Mouse (Mus musculus) kidney, postnatal 14 days (tissue): ENCODE measurements at regions not wholly inside any gene's neighbourhood (a gene's known extent, or its start where the extent isn't known, plus 50 kb on each side); places are given as distances from the start of the nearest gene placed in this dataset.

Source experiments
- DNase-seq: peaks from one replicate; pipeline ENCODE4 v3.0.0; 2022; ENCODE audit warnings: mixed read lengths

DNA sequence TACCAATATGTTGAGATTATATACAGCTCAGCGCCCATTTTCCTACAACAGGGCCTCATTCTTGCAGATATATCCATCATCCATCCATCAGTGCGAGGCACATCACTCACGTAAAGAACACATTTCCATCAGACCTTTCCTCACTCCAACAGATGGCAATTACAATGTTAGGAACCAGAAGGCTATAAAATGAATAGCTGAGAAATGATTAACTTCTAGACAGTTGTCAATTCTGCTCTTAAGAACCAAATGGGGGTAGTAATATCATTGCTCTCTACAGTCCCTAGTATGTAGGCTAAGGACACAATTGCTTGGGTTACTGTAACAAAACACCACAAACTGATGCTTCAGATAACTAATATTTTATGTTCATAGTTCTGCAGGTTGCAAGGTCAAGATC is 176.1 kb upstream of the Sash1 start:
- no peak for DNase-seq

GRCm38 (mm10) chr10:9055274-9055673 is 169.4 kb upstream of the Sash1 start:
- no peak for DNase-seq

- peak; percentile 11 for DNase-seq
Measured at GRCm38 (mm10) chr10:9053371-9053770, 167.5 kb upstream of the Sash1 start.

- no peak for DNase-seq
Measured at GRCm38 (mm10) chr10:9047341-9047740, 161.5 kb upstream of the Sash1 start.

DNA sequence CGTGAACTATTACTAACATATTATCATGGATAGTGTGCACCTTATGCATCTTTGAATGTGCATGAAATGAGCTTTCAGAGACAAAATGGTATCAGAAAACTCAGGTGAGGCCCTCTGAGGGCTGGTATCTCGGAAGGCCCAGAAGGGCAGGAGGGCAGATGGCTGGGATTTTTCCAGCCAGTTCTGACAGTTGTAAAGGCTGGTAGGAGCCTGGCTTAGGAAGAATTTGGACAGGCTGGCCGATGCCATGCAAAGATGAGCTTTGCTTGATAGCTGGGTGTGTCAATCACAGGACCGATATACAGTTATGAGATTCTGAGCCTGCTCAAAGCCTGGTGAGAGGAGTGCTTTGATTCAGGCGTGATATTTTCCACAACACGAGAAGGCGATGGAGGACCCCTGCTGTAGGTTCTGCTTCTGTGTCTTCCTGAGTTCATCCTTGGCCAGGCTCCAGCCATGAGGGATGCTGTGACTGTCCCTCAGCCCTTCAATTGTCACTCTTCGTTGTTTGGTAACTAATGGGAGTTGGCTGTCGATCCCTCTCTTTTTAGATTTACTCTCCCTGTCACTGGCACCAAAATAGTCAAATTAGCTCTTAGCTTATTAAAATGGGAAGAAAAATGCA is 159.0 kb upstream of the Sash1 start:
- no peak for DNase-seq

DNA sequence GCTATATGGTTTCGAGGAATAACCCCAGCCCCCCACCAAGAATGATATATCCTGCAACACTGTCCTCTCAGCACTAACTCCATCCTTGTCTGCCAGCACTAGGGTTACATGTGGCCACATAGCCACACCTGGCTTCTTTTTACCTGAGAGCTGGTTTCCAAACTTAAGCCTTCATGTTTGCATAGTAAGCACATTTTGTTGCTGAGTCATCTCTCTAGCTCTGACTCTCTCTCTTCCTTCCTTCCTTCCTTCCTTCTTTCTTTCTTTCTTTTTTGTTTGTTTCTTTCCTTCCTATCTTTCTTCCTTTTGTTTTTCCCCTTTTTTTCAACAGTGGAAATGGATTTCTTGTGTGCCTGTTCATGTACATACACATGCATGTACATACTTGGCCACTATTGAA is 157.6 kb upstream of the Sash1 start:
- DNase-seq: no peak

DNA sequence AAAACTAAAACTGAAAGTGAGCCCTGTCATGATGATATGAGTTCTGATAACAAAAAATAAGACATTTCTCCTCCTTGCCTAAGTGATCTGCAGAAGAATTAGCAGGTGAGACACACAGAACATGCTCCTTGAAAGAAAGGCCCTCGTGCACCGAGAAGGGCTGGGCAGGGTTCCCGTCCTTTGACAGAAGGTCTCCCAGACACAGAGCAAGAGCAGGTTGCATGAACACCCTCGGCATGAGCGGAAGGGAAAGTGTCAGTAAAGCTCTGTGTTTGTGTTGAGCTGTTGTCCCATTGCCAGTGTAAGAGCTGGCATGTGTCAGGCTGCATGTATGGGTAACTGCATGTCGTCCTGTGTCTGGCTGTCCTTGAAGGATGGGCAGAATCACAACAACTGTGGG is 144.6 kb upstream of the Sash1 start:
- no peak for DNase-seq

- no peak for DNase-seq
Measured at GRCm38 (mm10) chr10:9029506-9029905, 143.6 kb upstream of the Sash1 start.

GRCm38 (mm10) chr10:9027070-9027807 is 141.4 kb upstream of the Sash1 start:
- no peak for DNase-seq

DNA sequence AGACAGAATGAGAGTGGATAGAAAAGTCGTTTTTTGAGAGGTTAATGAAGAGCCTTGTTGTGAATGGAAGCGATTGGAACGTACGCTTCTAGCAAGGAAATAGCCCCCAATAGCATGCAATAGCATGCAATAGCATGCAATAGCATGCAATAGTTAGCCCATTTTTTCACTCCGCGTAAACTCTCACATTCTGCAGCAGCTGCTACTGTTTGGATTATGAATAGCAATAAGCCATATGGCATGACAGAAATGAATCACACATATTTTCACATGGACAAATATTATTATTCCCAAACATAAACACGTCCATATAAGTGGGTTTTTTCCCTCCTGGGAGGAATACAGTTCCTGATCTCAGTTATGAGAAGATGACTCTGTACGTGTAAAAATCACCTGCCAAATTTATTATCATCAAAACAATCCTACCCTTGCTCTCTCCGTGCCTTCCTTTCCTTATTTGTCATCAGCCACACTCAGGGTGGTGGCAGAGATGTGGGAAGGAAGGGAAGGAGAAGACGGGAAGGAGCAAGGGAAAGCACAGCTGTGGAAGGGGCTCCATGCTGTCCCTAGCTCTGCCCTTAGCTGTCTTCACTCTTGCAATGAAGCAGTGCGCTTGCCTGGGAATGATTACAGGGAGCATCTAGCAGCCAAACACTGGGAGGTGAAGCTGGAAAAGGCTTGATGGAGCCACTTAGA is 129.1 kb upstream of the Sash1 start:
- no peak for DNase-seq

- DNase-seq: no peak
Measured at GRCm38 (mm10) chr10:9013549-9013925, 127.7 kb upstream of the Sash1 start.

DNA sequence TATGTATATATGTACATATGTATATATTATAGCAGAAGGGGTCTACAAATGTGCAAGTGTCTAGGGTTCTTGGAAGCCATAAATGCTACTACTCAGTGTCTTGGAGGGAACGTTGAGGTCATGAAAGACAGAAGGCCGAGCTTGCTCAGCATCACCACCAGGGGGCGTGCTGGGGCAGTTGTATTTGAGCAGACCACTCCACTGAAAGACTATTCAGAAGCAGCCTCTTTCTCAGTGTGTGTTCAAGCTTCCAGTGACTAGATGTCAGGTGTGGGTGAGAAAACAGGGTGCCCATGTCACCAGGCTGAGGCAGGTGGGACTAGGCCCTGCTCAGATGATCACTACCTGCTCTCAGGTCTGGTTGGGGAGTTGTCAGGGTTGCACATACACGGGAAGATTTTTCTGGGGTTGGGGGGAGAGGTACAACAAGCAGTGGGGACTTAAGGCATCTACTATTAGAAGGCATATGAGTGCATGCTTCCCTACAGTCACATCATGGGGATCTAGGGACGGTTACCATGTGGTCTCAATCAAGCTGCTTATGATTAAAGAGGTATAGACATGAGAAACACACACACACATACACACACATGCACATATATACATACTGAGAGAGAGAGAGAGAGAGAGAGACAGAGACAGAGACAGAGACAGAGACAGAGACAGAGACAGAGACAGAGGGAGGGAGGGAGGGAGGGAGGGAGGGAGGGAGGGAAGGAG is 127.1 kb upstream of the Sash1 start:
- peak; percentile 51 for DNase-seq

GRCm38 (mm10) chr10:9011906-9012305 is 126.0 kb upstream of the Sash1 start:
- peak; percentile 13 for DNase-seq

- no peak for DNase-seq
Measured at GRCm38 (mm10) chr10:9010191-9010590, 124.3 kb upstream of the Sash1 start.

GRCm38 (mm10) chr10:9005140-9005909 is 119.5 kb upstream of the Sash1 start:
- peak; percentile 8 for DNase-seq

- peak; percentile 14 for DNase-seq
Measured at GRCm38 (mm10) chr10:9002261-9002660, 116.4 kb upstream of the Sash1 start.

DNA sequence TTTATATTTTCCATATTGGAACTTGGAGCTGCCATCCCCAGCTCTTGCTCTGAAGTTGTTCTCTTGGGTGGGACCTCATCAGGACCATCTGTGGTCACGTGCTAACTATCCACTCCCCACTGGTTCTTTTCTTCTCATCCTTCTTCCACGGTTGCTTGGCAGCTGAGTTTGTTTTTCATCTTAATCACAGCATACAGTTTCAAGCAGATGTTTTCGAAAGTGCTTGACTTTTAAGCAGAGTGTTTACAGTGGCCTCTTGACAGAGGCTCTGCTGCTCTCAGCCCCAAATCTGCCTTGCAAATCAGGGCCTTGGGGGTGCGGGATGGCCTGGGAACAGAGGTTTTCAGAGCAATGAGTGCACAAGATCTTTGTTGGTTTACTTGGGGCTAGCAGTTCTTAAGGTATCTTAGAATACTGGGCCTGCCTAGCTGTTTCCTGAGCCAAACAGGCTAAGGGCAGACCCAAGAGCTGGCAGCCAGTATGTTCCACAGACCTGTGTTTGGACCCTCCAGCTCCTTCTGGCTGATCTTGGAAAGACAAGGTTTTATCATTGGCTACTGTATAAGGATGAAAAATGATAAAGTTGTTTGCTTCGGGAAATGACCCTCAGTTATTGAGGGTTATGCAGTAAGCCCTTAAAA is 113.0 kb upstream of the Sash1 start:
- DNase-seq: no peak

DNA sequence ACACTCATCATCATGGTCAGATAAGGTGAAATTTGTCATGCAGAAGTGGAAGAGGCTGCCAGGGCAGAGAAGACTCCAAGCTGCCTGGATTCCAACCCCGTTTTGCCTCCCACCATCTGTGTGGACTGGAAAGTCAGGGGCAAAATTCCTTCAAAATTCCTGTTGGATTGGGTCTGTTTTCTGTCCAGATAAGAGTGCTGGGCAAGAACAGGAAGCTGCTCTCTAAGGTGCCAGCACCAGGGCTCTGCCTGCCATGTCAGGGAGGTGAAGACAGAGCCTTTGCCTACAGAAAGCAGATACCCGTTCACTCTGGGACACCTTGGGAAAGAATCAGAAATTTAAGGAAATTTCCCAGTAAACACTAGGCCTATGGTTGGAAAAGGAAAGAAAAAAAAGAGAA is 112.5 kb upstream of the Sash1 start:
- no peak for DNase-seq

DNA sequence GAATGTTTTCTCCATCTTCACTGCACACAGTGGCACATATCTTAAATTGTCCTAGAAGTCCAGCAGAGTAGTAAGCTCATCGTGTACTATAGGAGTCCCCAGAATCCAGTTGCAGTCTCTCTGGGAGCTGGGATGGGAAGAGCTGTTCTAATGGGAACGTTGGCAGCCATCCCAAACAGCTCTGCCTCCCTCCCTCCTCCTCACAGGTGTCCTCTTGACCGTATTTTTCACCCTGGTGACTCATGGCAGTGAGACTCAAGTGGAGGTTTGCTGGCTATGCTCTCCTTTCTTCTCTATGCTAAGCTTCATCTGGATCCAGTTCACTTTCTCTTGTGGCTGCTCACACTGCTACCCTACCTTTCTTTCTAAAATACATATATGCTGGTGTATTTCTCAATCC is 109.2 kb upstream of the Sash1 start:
- DNase-seq: no peak

DNA sequence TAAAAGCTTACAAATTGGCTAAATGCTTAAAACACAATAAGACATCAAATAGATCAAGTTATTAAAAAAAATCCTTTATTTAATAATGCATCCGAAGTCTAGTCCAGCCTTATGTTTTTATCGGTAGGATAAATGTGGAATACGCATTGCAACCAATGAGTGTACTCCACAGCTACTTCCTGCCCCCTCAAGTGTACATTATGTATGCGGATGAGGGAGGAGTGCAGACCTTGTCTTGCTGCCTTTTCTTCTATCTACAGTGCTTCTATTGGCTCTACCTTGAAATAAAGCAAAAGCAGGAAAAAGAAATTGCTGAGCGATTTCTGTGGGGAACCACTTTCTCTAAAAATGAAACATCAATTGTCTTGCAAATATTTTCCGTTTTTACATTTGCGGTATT is 100.5 kb upstream of the Sash1 start:
- DNase-seq: no peak

DNA sequence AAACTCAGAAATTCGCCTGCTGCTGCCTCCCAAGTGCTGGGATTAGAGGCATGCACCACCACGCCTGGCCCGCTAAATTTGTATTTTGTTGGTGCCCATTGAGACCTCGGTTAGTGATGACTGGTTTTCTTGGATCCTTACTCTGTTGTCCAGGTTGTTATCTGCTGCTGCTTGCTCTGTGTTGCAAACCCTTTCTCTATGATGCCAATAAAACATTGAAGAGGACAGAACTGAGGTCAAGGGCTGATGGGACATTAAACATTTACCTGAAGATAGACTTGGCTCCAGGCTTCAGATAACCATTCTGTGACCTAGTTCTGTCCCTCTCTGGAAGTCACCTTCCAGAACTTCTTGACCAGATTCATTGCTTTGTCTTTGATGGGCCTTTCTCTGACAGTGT is 97.5 kb upstream of the Sash1 start:
- no peak for DNase-seq

DNA sequence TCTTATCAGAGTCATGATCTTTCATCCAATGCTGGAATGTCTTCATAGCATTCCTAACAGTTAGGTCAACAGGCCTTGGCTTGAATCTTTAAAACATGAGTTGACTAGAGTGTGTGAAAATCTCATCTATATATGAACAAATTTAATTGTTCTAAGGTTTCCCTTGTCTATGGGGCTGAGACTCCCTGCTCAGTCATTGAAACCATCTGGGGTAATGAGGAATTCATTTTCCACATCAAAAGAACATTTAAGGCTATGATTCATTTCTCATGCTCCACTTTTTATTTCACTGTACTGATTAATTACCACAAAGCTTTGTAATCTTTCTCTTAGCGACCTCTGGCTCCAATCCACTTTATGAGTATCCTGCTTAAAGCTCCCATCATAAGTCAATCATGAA is 94.7 kb upstream of the Sash1 start:
- peak; percentile 19 for DNase-seq
